Mouse (Mus musculus) WW6 (cell line): ENCODE results near the gene Slco4a1.

ENCODE experiments used
- DNase-seq: peaks from one replicate; pipeline ENCODE4 v3.0.0-alpha.2; 2013; ENCODE audit warnings: low read depth, low spot score

Slco4a1 gene

GRCm38 (mm10) chr2:180455723-180456698, at the start of gene Slco4a1:
TSS of gene Slco4a1 (plus strand) at chr2:180456245.
- peak; percentile 67 for DNase-seq

- DNase-seq = no peak
These were observed 47.6 kb upstream of the Slco4a1 start for GRCm38 (mm10) chr2:180408410-180408809.

DNA sequence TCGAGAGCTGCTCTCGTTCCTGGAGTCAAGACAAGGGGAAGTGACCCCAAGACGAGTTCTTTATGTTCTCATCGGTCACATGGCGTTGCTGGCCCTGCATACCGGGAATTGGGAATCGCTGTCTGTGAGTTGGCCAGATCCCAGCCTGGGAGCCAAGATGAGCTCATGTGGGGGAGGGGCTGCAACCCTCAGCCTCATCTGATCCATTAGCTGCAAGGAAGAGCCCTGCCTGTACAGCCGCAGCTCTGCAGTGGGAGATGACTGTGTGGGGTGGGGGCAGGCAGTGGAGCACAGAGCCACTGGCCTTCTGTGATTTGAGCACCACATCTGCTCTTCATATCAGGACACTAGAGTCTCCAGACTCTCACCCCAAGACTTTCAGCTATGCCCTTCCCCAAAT, 45.6 kb upstream of the Slco4a1 start:
- no peak for DNase-seq

DNA sequence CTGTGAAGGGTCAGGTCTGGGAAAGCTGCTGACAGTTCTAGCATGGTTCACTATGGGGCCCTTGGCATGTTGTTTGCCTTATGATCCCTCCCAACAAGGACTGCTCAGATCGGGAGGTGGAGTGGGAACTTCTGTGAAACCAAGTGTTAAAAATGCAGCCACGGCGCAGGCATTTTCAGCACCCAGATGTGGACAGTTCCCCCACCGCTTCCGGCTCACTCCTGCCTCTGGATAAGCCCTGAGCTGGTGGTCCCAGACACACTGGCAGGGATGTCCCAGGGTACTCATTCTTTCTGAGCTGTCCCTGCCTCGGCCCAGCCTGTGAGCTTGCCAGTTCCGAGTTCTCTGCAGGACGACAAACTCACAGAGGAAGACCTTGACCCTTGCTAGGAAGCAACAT, 45.0 kb upstream of the Slco4a1 start:
- DNase-seq = no peak

- no peak for DNase-seq
These were observed 40.4 kb upstream of the Slco4a1 start for GRCm38 (mm10) chr2:180415627-180416026.

DNA sequence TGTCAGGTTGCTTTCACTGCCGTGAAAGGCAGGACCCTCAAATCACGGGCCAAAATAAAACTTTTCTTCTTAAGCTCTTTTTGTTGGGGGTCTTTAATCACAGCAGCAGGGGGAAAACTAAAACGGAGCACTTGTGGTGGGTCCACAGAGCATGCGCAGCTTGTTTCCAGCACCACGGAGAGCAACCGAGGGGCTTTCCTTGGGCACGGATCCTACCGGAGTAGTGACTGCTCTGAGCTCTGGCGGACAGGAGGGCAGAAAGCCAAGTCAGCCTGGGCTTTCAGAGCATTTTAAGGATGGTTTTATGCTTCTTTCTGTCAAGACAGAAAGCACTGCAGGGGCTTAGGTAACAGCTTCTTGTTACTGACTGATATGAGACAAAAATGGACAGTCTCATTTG, 38.3 kb upstream of the Slco4a1 start:
- DNase-seq = no peak

DNA sequence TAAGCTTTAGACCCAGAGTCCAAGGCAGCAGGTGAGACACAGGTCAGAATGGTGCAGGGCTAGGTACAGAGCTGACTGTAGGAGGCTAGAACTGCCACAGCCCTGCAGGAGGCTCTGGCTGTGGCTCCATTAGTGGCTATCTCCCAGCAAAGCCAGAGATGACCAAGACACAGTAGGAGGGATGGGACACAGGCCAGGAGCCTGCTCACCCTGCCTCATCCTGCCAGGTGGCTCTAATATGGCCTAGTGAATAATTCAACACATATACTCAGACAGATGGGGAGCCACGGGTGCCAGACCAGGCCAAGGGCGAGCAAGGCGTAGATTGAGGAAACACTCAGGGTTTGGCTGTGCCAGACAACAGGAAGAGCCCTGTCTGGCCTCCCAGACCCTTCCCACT, 35.4 kb upstream of the Slco4a1 start:
- DNase-seq = no peak

- no peak for DNase-seq
These were observed 30.9 kb upstream of the Slco4a1 start for GRCm38 (mm10) chr2:180425115-180425514.

GRCm38 (mm10) chr2:180427073-180427472, 29.0 kb upstream of the Slco4a1 start:
- DNase-seq = no peak

DNA sequence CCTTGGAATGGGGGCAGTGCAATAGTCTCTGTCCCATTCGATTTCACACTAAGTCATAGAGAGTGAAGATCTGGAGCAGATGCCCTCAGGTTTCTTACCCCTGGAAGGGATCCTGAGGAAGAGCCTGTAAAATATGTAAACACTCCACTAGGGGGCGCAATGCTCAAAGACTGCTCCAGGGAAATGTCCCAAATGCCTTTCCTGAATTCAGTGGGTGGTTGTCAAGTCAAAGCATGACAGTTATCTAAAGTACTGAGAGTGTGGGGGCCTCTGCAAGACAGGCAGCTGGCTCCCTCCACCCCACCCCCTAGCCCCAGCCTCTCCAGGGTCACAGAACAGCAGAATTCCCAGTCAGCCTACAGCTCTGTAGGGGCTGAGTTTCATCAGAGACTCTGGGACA, 27.7 kb upstream of the Slco4a1 start:
- DNase-seq = no peak

DNA sequence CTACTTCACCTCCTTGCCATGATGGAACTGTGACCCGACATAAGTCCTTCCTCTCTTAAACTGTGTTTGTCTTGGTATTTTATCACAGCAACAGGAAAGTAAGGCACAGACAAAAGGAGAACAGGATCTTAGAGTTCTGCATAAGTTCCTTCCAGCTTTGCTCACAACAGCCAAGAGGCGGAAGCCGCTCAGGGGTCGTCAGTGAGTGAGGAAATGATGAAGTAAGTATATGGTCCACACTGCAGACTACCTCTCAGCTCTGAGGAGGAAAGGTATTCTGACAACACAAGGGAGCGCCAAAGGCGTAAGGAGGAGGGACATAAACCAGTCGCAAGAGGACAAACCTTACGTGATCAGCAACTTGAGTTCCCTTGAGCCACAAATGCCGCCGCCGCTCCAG, 25.4 kb upstream of the Slco4a1 start:
- no peak for DNase-seq

DNA sequence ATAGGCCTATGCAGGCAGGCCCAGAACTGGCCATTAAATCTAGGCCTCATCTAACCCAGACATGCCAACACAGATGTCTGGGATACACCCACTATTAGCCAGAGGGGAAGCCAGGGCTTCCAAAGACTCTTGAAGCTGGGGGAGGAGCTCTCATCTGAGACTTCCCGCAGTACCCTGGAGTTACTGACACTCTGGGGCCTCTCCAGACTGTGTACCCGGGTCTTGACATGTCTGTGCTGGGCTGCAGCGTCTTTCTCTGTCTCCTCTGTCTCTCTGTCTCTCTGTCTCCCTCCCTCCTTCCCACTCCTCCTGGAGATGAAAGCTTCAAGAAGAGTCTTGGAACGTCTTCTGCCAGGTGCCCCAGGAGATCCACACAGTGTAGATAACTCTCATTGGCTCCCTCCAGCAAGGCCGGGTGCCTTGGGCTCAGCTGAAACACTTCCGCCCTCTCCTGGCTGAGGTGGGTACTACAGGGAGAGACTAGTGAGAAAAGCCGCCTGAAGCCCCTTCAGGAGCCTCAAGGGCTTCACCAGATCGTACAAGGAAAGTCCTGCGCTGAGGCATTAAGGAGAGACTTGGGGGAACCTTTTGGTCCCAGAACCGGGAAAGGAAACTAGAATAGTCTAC, 23.9 kb upstream of the Slco4a1 start:
- peak; percentile 67 for DNase-seq

GRCm38 (mm10) chr2:180432751-180433150, 23.3 kb upstream of the Slco4a1 start:
- DNase-seq = no peak

- DNase-seq = no peak
These were observed 22.7 kb upstream of the Slco4a1 start for GRCm38 (mm10) chr2:180433350-180433749.

- no peak for DNase-seq
These were observed 20.6 kb upstream of the Slco4a1 start for GRCm38 (mm10) chr2:180435341-180435926.

GRCm38 (mm10) chr2:180437149-180437864, 18.7 kb upstream of the Slco4a1 start:
- no peak for DNase-seq

GRCm38 (mm10) chr2:180439791-180440190, 16.3 kb upstream of the Slco4a1 start:
- no peak for DNase-seq

GRCm38 (mm10) chr2:180440596-180441332, 15.3 kb upstream of the Slco4a1 start:
- no peak for DNase-seq

GRCm38 (mm10) chr2:180442061-180442460, 14.0 kb upstream of the Slco4a1 start:
- DNase-seq = no peak

DNA sequence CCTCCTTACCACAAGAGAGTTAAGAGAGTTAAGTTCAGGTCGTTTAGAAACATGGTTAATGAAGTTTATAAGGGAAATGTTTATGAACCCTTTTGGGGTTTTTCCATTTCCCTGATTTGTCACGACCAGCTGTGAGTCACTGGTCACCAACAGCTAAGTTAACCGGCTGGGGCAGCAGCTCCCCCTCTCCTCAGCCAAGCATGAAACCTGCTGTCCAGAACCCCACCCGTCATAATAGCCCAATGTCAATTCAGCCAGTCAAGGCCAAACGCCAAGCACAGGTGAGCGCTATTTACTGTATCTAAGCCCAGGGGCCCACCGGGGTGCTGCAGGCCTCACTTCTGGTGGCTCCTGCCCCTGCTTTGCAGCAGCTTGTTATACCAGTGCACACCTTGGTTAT, 12.2 kb upstream of the Slco4a1 start:
- DNase-seq = no peak
